Mouse (Mus musculus): Measurements from ENCODE around the gene Nmnat2. TPM values are rescaled to one million over a fixed set of nuclear protein-coding genes. Genes with fewer than 3 reads are reported as not detected.

Gene Nmnat2
- polyA plus RNA-seq, 1 experiment = 0.63 TPM

DNA sequence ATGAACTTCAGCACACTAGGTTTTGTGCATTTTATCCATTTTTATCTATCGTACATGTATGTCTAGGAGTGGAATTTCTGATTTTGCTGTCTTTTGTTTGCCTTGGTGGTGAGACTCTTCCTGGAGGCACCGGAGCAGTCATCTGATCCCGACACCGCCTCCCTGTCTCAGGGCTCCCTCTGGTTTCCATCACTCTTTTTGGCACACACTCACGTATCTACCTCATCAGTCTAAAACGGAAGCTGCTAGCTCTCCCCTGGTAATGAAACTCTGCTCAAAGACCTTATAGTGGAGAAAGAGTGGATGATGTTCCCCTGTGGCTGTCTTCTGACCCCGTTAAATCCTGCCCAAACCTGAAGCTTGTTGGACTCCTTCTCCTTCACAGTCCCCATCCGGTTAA lies 200.6 kb downstream of the Nmnat2 start:
- DNase-seq (ENCODE audit: low read depth in 1 of 2, low spot score in 2 of 2) = no peak
- no peak for TF ChIP-seq CTCF (IDR thresholded peaks at IDR 0.05; ENCODE audit: extremely low read depth, insufficient read depth, insufficient read length, insufficient replicate concordance)
- no peak for TF ChIP-seq POLR2A (IDR thresholded peaks at IDR 0.05; ENCODE audit: low read depth, low read length)
- Histone ChIP-seq H3K27me3 (ENCODE audit: control insufficient read depth, insufficient read depth, low read length) (no peaks in the 10 kb centered on the region), H3K4me1 (ENCODE audit: control insufficient read depth, insufficient read depth, insufficient read length) (no peaks in the 10 kb centered on the region), H3K4me3 (ENCODE audit: extremely low read depth, insufficient read depth, insufficient read length) (no peak overlapping the region), H3K36me3 (ENCODE audit: control insufficient read depth, insufficient read depth, low read length) (no peaks in the 10 kb centered on the region), H3K27ac (ENCODE audit: insufficient read depth, low read length) (no peak overlapping the region)
- WGBS = 90% methylated on average over 8 of the region's 8 CpGs

DNA sequence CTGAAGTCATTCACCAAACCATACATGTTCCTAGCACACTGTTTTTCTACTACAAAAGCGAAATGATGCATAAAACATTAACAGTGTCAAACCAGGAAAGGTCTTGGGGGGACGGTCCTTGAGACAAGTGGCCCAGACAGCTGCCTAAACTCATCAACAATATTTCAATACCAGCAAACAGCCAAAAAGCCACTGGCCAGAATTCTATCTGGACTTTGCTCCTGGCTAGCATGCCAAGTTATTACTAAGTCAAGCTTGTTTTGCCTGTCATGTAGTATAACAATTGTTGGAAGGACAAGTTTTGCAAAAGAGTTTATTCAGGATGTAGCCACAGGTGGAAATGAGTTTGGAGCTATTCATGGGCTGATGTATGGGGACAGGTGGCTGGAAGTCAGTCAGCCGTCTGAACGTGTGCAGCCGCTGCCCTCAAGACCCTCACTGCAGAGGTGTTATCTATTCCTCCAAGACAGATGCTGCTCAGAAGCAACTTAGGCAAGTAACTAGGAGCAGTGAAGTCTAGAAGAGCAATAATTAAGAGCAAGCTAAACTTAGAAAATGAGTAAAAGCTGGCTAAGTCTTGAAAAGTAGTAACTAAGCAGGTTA lies 202.3 kb downstream of the Nmnat2 start:
- Histone ChIP-seq H3K27me3 (ENCODE audit: control insufficient read depth, insufficient read depth, low read length) (no peaks in the 10 kb centered on the region), H3K36me3 (ENCODE audit: control insufficient read depth, insufficient read depth, low read length) (no peaks in the 10 kb centered on the region), H3K4me1 (ENCODE audit: control insufficient read depth, insufficient read depth, insufficient read length) (no peaks in the 10 kb centered on the region), H3K27ac (ENCODE audit: insufficient read depth, low read length) (no peak overlapping the region), H3K4me3 (ENCODE audit: extremely low read depth, insufficient read depth, insufficient read length) (no peak overlapping the region)
- no peak for DNase-seq (ENCODE audit: low read depth in 1 of 2, low spot score in 2 of 2)
- WGBS = 88% methylated on average over 5 of the region's 5 CpGs
- TF ChIP-seq POLR2A (IDR thresholded peaks at IDR 0.05; ENCODE audit: low read depth, low read length) (no peak), CTCF (IDR thresholded peaks at IDR 0.05; ENCODE audit: extremely low read depth, insufficient read depth, insufficient read length, insufficient replicate concordance) (no peak)

- Histone ChIP-seq H3K4me3 (ENCODE audit: extremely low read depth, insufficient read depth, insufficient read length) (no peak overlapping the region), H3K4me1 (ENCODE audit: control insufficient read depth, insufficient read depth, insufficient read length) (no peaks in the 10 kb centered on the region), H3K27me3 (ENCODE audit: control insufficient read depth, insufficient read depth, low read length) (no peaks in the 10 kb centered on the region), H3K27ac (ENCODE audit: insufficient read depth, low read length) (no peak overlapping the region), H3K36me3 (ENCODE audit: control insufficient read depth, insufficient read depth, low read length) (no peaks in the 10 kb centered on the region)
- no peak for DNase-seq (ENCODE audit: low read depth in 1 of 2, low spot score in 2 of 2)
- no peak for TF ChIP-seq CTCF (IDR thresholded peaks at IDR 0.05; ENCODE audit: extremely low read depth, insufficient read depth, insufficient read length, insufficient replicate concordance)
- TF ChIP-seq POLR2A (IDR thresholded peaks at IDR 0.05; ENCODE audit: low read depth, low read length) = no peak
- WGBS = 94% methylated on average over 4 of the region's 4 CpGs
Measured at GRCm38 (mm10) chr1:153159137-153159536, 204.3 kb downstream of the Nmnat2 start.

DNA sequence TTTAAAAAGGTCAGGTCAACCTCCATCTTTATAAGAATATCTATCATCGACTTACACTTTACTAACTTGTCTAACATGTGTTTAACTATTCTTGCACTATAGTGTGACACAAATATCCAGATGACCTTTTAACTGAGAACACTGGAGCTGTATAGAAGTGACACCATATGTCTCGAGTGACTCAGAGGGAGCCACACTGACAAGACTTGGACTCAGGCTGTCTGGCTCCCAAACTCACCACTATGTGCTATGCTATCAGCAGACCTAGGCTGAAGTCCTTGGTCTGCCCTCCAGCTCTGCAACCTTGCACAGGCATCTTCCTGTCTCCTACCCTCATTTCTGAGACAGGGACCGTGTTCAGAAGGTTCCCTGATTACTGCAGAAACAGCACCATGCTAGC lies 209.0 kb downstream of the Nmnat2 start:
- TF ChIP-seq POLR2A (IDR thresholded peaks at IDR 0.05; ENCODE audit: low read depth, low read length) (no peak), CTCF (IDR thresholded peaks at IDR 0.05; ENCODE audit: extremely low read depth, insufficient read depth, insufficient read length, insufficient replicate concordance) (no peak)
- Histone ChIP-seq H3K36me3 (ENCODE audit: control insufficient read depth, insufficient read depth, low read length) (no peaks in the 10 kb centered on the region), H3K4me3 (ENCODE audit: extremely low read depth, insufficient read depth, insufficient read length) (no peak overlapping the region), H3K27ac (ENCODE audit: insufficient read depth, low read length) (no peak overlapping the region), H3K27me3 (ENCODE audit: control insufficient read depth, insufficient read depth, low read length) (no peaks in the 10 kb centered on the region), H3K4me1 (ENCODE audit: control insufficient read depth, insufficient read depth, insufficient read length) (no peaks in the 10 kb centered on the region)
- WGBS = 84% methylated on average over 3 of the region's 3 CpGs
- DNase-seq (ENCODE audit: low read depth in 1 of 2, low spot score in 2 of 2) = no peak

GRCm38 (mm10) chr1:153168293-153168692 lies 213.5 kb downstream of the Nmnat2 start:
- WGBS = 89% methylated on average over 5 of the region's 5 CpGs
- Histone ChIP-seq H3K27ac (ENCODE audit: insufficient read depth, low read length) (no peak overlapping the region), H3K4me3 (ENCODE audit: extremely low read depth, insufficient read depth, insufficient read length) (no peak overlapping the region), H3K27me3 (ENCODE audit: control insufficient read depth, insufficient read depth, low read length) (no peaks in the 10 kb centered on the region), H3K36me3 (ENCODE audit: control insufficient read depth, insufficient read depth, low read length) (no peaks in the 10 kb centered on the region), H3K4me1 (ENCODE audit: control insufficient read depth, insufficient read depth, insufficient read length) (no peaks in the 10 kb centered on the region)
- TF ChIP-seq POLR2A (IDR thresholded peaks at IDR 0.05; ENCODE audit: low read depth, low read length) = no peak
- no peak for DNase-seq (ENCODE audit: low read depth in 1 of 2, low spot score in 2 of 2)

Other genes with a start within 250 kb of the Nmnat2 start
- not detected in 2 replicates for gene Apobec4, start 204.4 kb upstream of the Nmnat2 start, polyA plus RNA-seq (2012; rRNA removed)
- gene Rgl1, start 188.6 kb upstream of the Nmnat2 start, polyA plus RNA-seq (2012; rRNA removed) = 14.4 and 14.7 TPM in 2 replicates
- 91.9 and 147 TPM in 2 replicates for gene Arpc5, start 188.5 kb upstream of the Nmnat2 start, polyA plus RNA-seq (2012; rRNA removed)
- gene Ncf2, start 154.8 kb upstream of the Nmnat2 start, polyA plus RNA-seq (2012; rRNA removed) = 29.7 and 33.7 TPM in 2 replicates
- gene Smg7, start 52.3 kb upstream of the Nmnat2 start, polyA plus RNA-seq (2012; rRNA removed) = 30.7 and 30.8 TPM in 2 replicates
- gene Lamc2, start 231.5 kb downstream of the Nmnat2 start, polyA plus RNA-seq (2012; rRNA removed) = 0.32 and 0.43 TPM in 2 replicates

Data from spleen, adult 2 months (tissue).